Mouse (Mus musculus) C2C12 (cell line): Measurements from ENCODE around the gene Kcnh1.

ENCODE experiments used
- CEBPB ChIP-seq: IDR thresholded peaks from one replicate; pipeline ENCODE4 v1.6.1; 2011; ENCODE audit warnings: low read depth, mild to moderate bottlenecking, control low read depth, moderate library complexity
- CTCF ChIP-seq: IDR thresholded peaks from one replicate; pipeline ENCODE4 v1.5.1; 2011; ENCODE audit not compliant: control insufficient read depth, insufficient read depth, insufficient read length
- FOSL1 ChIP-seq: IDR thresholded peaks from one replicate; pipeline ENCODE4 v1.8.0; 2011; ENCODE audit warnings: mild to moderate bottlenecking, low read length; ENCODE audit not compliant: poor library complexity, insufficient read depth, severe bottlenecking
- MAX ChIP-seq: IDR thresholded peaks from one replicate; pipeline ENCODE4 v1.6.1; 2011; ENCODE audit warnings: mild to moderate bottlenecking, control low read depth
- MYOD1 ChIP-seq: IDR thresholded peaks from one replicate; pipeline ENCODE4 v1.6.1; 2011; ENCODE audit warnings: low read depth; ENCODE audit not compliant: control insufficient read depth, insufficient read length
- MYOG ChIP-seq: IDR thresholded peaks from one replicate; pipeline ENCODE4 v1.6.1; 2011; ENCODE audit not compliant: control insufficient read depth, insufficient read length; ENCODE audit errors: extremely low read depth
- USF1 ChIP-seq: IDR thresholded peaks from one replicate; pipeline ENCODE4 v1.6.1; 2011; ENCODE audit warnings: low read depth, mild to moderate bottlenecking, control low read depth, moderate library complexity

DNA sequence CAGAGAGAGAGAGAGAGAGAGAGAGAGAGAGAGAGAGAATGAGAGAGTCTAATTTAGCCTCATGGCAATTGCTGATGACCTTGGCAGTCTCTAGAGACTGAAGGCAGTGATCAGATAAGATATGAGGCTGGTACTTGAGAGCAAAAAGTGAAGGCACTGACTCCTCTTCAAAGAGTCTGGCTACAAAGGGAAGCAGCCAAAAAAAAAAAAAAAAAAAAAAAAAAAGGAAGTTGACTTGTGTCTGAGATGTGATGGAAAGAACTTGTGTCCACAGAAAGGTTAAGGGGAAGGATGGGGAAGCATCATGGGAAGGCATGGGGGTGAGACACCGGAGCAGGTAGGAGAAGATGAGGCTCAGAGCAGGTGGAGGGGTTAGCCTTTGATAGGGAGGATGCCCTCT is 75.1 kb downstream of the Kcnh1 start:
- TF ChIP-seq MAX, result no peak
- no peak for TF ChIP-seq CTCF
- TF ChIP-seq FOSL1, result no peak
- TF ChIP-seq MYOD1, result no peak
- no peak for TF ChIP-seq CEBPB
- no peak for TF ChIP-seq USF1
- no peak for TF ChIP-seq MYOG
